Mouse (Mus musculus) macrophage (primary cell): ENCODE results near the gene Lrrc23. TPM values are rescaled to one million over a fixed set of nuclear protein-coding genes. Genes with fewer than 3 reads are reported as not detected.

Experiments
- H3K27ac ChIP-seq: fragments of 350-480 bp; formaldehyde crosslinking; 2 replicates; pipeline ENCODE4 v1.9.0; 2021
- H3K36me3 ChIP-seq: fragments of 350-480 bp; formaldehyde crosslinking; 2 replicates; pipeline ENCODE4 v1.9.0; 2021; ENCODE audit errors: inconsistent target
- H3K4me3 ChIP-seq: fragments of 350-480 bp; formaldehyde crosslinking; 2 replicates; pipeline ENCODE4 v1.9.0; 2021; ENCODE audit errors: inconsistent target
- H3K79me2 ChIP-seq: fragments of 350-480 bp; formaldehyde crosslinking; 2 replicates; pipeline ENCODE4 v1.9.0; 2021; ENCODE audit errors: inconsistent target
- WGBS: methylation state at CpG from one replicate; pipeline ENCODE4 v1.1.7; 2026; ENCODE audit warnings: inconsistent platforms; ENCODE audit not compliant: missing documents; 5-methylcytosine and 5-hydroxymethylcytosine counted together
- polyA plus RNA-seq: library from polyadenylated mRNA; stranded (reverse); fragments of 250-400 nt; gene quantifications from 3 replicates; pipeline ENCODE4 v1.2.4, GENCODE M21; 2018; ENCODE audit warnings: inconsistent platforms

Lrrc23 gene
- polyA plus RNA-seq, 1 experiment from 2014 or later = not detected

- Histone ChIP-seq H3K4me3 (peak within 1 kb of the TSS; percentile 36), H3K79me2 (no peaks in the 10 kb centered on the region), H3K27ac (no peak within 1 kb of the TSS), H3K36me3 (no peaks in the 10 kb centered on the region)
- 1% methylated on average over 48 of the region's 54 CpGs for WGBS
These were observed 10.3 kb downstream of the Lrrc23 start, which contains the start of gene Eno2 for GRCm38 (mm10) chr6:124769101-124769765. Gene Eno2 (minus strand): TSS chr6:124769673.

GRCm38 (mm10) chr6:124768704-124769044 is 10.9 kb downstream of the Lrrc23 start:
- WGBS = 9% methylated on average over 9 of the region's 9 CpGs
- Histone ChIP-seq H3K27ac (no peak overlapping the region), H3K79me2 (no peaks in the 10 kb centered on the region), H3K36me3 (no peaks in the 10 kb centered on the region), H3K4me3 (peak overlapping the region; percentile 36)

- Histone ChIP-seq H3K79me2 (no peaks in the 10 kb centered on the region), H3K4me3 (peak overlapping the region; percentile 36; the same call in 1 of the 2 replicates), H3K27ac (no peak overlapping the region), H3K36me3 (no peaks in the 10 kb centered on the region)
- WGBS = 67% methylated on average over 19 of the region's 19 CpGs
These were observed 11.4 kb downstream of the Lrrc23 start for GRCm38 (mm10) chr6:124767920-124768703.

- WGBS = 91% methylated on average over 4 of the region's 4 CpGs
- no peaks in the 10 kb centered on the region for H3K36me3 ChIP-seq
These were observed 12.0 kb downstream of the Lrrc23 start for GRCm38 (mm10) chr6:124767536-124767919.

GRCm38 (mm10) chr6:124765951-124766350 is 13.6 kb downstream of the Lrrc23 start:
- no peaks in the 10 kb centered on the region for H3K36me3 ChIP-seq
- 98% methylated on average over 7 of the region's 7 CpGs for WGBS

More at GRCm38 (mm10) chr6:124767536-124767919, 12.0 kb downstream of the Lrrc23 start:
- Histone ChIP-seq H3K4me3 (no peak overlapping the region), H3K79me2 (no peaks in the 10 kb centered on the region), H3K27ac (no peak overlapping the region)

GRCm38 (mm10) chr6:124759259-124759658 is 20.3 kb downstream of the Lrrc23 start:
- no peaks in the 10 kb centered on the region for H3K36me3 ChIP-seq
- peaks cover 16% of the 10 kb centered on the region; the same call in 1 of the 2 replicates for H3K79me2 ChIP-seq
- 3% methylated on average over 5 of the region's 5 CpGs for WGBS
- H3K4me3 ChIP-seq = no peak overlapping the region
- no peak overlapping the region for H3K27ac ChIP-seq

More at GRCm38 (mm10) chr6:124765951-124766350, 13.6 kb downstream of the Lrrc23 start:
- Histone ChIP-seq H3K27ac (no peak overlapping the region), H3K4me3 (no peak overlapping the region), H3K79me2 (no peaks in the 10 kb centered on the region)

GRCm38 (mm10) chr6:124758849-124759232 is 20.7 kb downstream of the Lrrc23 start:
- Histone ChIP-seq H3K36me3 (no peaks in the 10 kb centered on the region), H3K4me3 (no peak overlapping the region), H3K27ac (no peak overlapping the region), H3K79me2 (peaks cover 20% of the 10 kb centered on the region; the same call in 1 of the 2 replicates)
- 59% methylated on average over 2 of the region's 2 CpGs for WGBS

- Histone ChIP-seq H3K4me3 (no peak overlapping the region), H3K27ac (no peak overlapping the region), H3K36me3 (no peaks in the 10 kb centered on the region), H3K79me2 (peaks cover 27% of the 10 kb centered on the region; the same call in 1 of the 2 replicates)
- WGBS = 82% methylated on average over 5 of the region's 5 CpGs
These were observed 21.3 kb downstream of the Lrrc23 start for GRCm38 (mm10) chr6:124757909-124758848.

GRCm38 (mm10) chr6:124757351-124757880 is 22.1 kb downstream of the Lrrc23 start:
- no peak overlapping the region for H3K27ac ChIP-seq
- WGBS = 39% methylated on average over 5 of the region's 5 CpGs

GRCm38 (mm10) chr6:124756652-124757350 is 22.7 kb downstream of the Lrrc23 start:
- H3K4me3 ChIP-seq = peak overlapping the region; percentile 34
- peaks cover 40% of the 10 kb centered on the region; the same call in 1 of the 2 replicates for H3K79me2 ChIP-seq
- WGBS = 2% methylated on average over 32 of the region's 54 CpGs
- no peaks in the 10 kb centered on the region for H3K36me3 ChIP-seq
- H3K27ac ChIP-seq = no peak overlapping the region

More at GRCm38 (mm10) chr6:124757351-124757880, 22.1 kb downstream of the Lrrc23 start:
- H3K36me3 ChIP-seq = no peaks in the 10 kb centered on the region
- peak overlapping the region; percentile 34 for H3K4me3 ChIP-seq
- H3K79me2 ChIP-seq = peaks cover 34% of the 10 kb centered on the region; the same call in 1 of the 2 replicates

GRCm38 (mm10) chr6:124755831-124756595 is 23.5 kb downstream of the Lrrc23 start, which contains the start of the genes Gm45234 and Atn1:
Gene Gm45234 (minus strand): TSS chr6:124756021.
Gene Atn1 (minus strand): TSS chr6:124756524.
- peaks cover 48% of the 10 kb centered on the region; the same call in 1 of the 2 replicates for H3K79me2 ChIP-seq

GRCm38 (mm10) chr6:124755306-124755705 is 24.2 kb downstream of the Lrrc23 start:
- 44% methylated on average over 3 of the region's 3 CpGs for WGBS
- H3K27ac ChIP-seq = no peak overlapping the region

More at GRCm38 (mm10) chr6:124755831-124756595, 23.5 kb downstream of the Lrrc23 start, which contains the start of the genes Gm45234 and Atn1:
- no peaks in the 10 kb centered on the region for H3K36me3 ChIP-seq
- WGBS = 2% methylated on average over 54 of the region's 100 CpGs
- no peak within 1 kb of the TSS for H3K27ac ChIP-seq
- peak within 1 kb of the TSS; percentile 44 for H3K4me3 ChIP-seq

More at GRCm38 (mm10) chr6:124755306-124755705, 24.2 kb downstream of the Lrrc23 start:
- Histone ChIP-seq H3K36me3 (no peaks in the 10 kb centered on the region), H3K4me3 (peak overlapping the region; percentile 44), H3K79me2 (peaks cover 55% of the 10 kb centered on the region; the same call in 1 of the 2 replicates)
